Mouse (Mus musculus): ENCODE measurements around the gene Zfp622. TPM values are rescaled to one million over a fixed set of nuclear protein-coding genes. Genes with fewer than 3 reads are reported as not detected.
A peak's percentile ranks its signal among the peaks of the same experiment; 100 is the strongest.
"Not testable (repeated sequence)": the region's sequence is repeated elsewhere in the genome, so short reads cannot be mapped to it uniquely, and the experiment has no call there.

Gene Zfp622
- polyA plus RNA-seq, 1 experiment from 2014 or later: 32.4 TPM

GRCm38 (mm10) chr15:25974352-25974751 lies 9.8 kb upstream of the Zfp622 start:
- H3K4me1 ChIP-seq: no peaks in the 10 kb centered on the region
- no peaks in the 10 kb centered on the region for H3K27me3 ChIP-seq
- no peak overlapping the region for H3K4me2 ChIP-seq
- H3K36me3 ChIP-seq: no peaks in the 10 kb centered on the region
- no peaks in the 10 kb centered on the region for H3K9me3 ChIP-seq
- no peak overlapping the region for H3K4me3 ChIP-seq
- H3K9ac ChIP-seq: no peak overlapping the region
- no peak for ATAC-seq (ENCODE audit: insufficient number of reproducible peaks, low FRiP score, low TSS enrichment, low read depth)
- H3K27ac ChIP-seq: no peak overlapping the region
- 93% methylated on average over 4 of the region's 4 CpGs for WGBS

DNA sequence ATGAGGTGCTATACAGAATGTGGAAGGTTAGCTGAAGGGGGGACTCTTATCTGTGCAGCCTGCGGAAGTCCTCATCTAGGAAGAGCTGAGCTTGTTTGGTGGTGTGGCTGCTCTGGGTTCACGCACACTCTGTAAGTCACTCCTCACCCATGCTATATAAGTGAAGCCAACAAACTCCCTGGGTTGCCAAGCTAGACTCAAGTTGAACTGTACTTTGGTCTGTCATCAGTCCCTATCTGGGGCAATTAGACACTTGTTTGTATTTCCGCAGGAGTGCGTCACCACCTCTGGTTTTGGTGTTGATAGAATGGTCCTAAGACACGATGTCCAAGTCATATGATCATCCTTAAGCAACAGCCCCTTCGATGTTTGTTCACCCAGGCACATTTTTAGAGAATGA lies 8.4 kb upstream of the Zfp622 start:
- Histone ChIP-seq H3K36me3 (no peaks in the 10 kb centered on the region), H3K4me2 (no peak overlapping the region), H3K9me3 (no peaks in the 10 kb centered on the region), H3K4me3 (no peak overlapping the region), H3K27me3 (no peaks in the 10 kb centered on the region), H3K4me1 (no peaks in the 10 kb centered on the region), H3K9ac (no peak overlapping the region), H3K27ac (no peak overlapping the region)
- WGBS: 93% methylated on average over 6 of the region's 6 CpGs
- no peak for ATAC-seq (ENCODE audit: insufficient number of reproducible peaks, low FRiP score, low TSS enrichment, low read depth)

- peak overlapping the region; percentile 99 for H3K4me3 ChIP-seq
- H3K9ac ChIP-seq: peak overlapping the region; percentile 97
- 17% methylated on average over 6 of the region's 6 CpGs for WGBS
These were observed 552 bp upstream of the Zfp622 start for GRCm38 (mm10) chr15:25983614-25984013.

GRCm38 (mm10) chr15:25984734-25985492 lies 747 bp downstream of the Zfp622 start:
- peak overlapping the region; percentile 97 for H3K9ac ChIP-seq
- H3K27ac ChIP-seq: peak overlapping the region; percentile 95
- H3K4me1 ChIP-seq: peaks cover 15% of the 10 kb centered on the region; the same call in 1 of the 2 replicates
- H3K27me3 ChIP-seq: no peaks in the 10 kb centered on the region
- peak overlapping the region; percentile 99 for H3K4me3 ChIP-seq
- peaks cover 18% of the 10 kb centered on the region for H3K36me3 ChIP-seq
- peak overlapping the region; percentile 74 for H3K4me2 ChIP-seq
- ATAC-seq (ENCODE audit: insufficient number of reproducible peaks, low FRiP score, low TSS enrichment, low read depth): no peak
- under 1% methylated on average over 71 of the region's 71 CpGs for WGBS
- H3K9me3 ChIP-seq: no peaks in the 10 kb centered on the region

More at GRCm38 (mm10) chr15:25983614-25984013, 552 bp upstream of the Zfp622 start:
- H3K36me3 ChIP-seq: peaks cover 14% of the 10 kb centered on the region
- H3K27me3 ChIP-seq, H3K9me3 ChIP-seq: not testable (repeated sequence)
- peak overlapping the region; percentile 95 for H3K27ac ChIP-seq
- ATAC-seq (ENCODE audit: insufficient number of reproducible peaks, low FRiP score, low TSS enrichment, low read depth): 0 out of 2 replicates have a peak, but pooled peaks have one; percentile 4
- H3K4me2 ChIP-seq: peak overlapping the region; percentile 74
- H3K4me1 ChIP-seq: peaks cover 15% of the 10 kb centered on the region; the same call in 1 of the 2 replicates

GRCm38 (mm10) chr15:25992992-25993727 lies 9.0 kb downstream of the Zfp622 start:
- 0 out of 2 replicates have a peak, but pooled peaks cover 3% of the 10 kb centered on the region for H3K4me1 ChIP-seq
- no peak overlapping the region for H3K4me3 ChIP-seq
- no peak overlapping the region for H3K4me2 ChIP-seq
- H3K27me3 ChIP-seq: no peaks in the 10 kb centered on the region
- H3K36me3 ChIP-seq: peaks cover 56% of the 10 kb centered on the region
- ATAC-seq (ENCODE audit: insufficient number of reproducible peaks, low FRiP score, low TSS enrichment, low read depth): no peak
- 60% methylated on average over 8 of the region's 8 CpGs for WGBS
- H3K9me3 ChIP-seq: no peaks in the 10 kb centered on the region
- no peak overlapping the region for H3K27ac ChIP-seq
- no peak overlapping the region for H3K9ac ChIP-seq

GRCm38 (mm10) chr15:25995521-25995920 lies 11.4 kb downstream of the Zfp622 start:
- no peak for ATAC-seq (ENCODE audit: insufficient number of reproducible peaks, low FRiP score, low TSS enrichment, low read depth)
- peaks cover 48% of the 10 kb centered on the region for H3K36me3 ChIP-seq

DNA sequence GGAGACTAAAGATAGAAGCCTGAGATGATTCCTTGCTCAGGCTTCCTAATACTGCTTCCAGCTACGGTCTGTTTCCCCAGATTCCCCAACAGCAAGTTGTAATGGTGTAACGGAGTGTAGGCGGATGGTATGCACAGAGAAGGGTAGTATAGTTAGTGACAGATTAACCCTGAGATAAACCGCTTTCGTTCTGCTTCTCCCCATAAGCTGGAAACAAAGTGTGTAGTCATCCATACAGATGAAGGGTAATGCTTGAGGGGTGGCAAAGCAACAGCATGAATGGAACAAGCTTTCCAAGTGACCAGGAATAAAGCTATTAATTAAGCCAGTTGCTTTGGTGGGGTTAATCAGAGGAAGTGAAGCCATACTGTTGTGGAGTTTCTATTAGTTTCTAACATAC lies 15.4 kb downstream of the Zfp622 start:
- WGBS: 81% methylated on average over 5 of the region's 5 CpGs
- H3K36me3 ChIP-seq: peaks cover 18% of the 10 kb centered on the region

More at GRCm38 (mm10) chr15:25995521-25995920, 11.4 kb downstream of the Zfp622 start:
- no peaks in the 10 kb centered on the region for H3K27me3 ChIP-seq
- no peak overlapping the region for H3K4me2 ChIP-seq
- H3K9me3 ChIP-seq: no peaks in the 10 kb centered on the region
- no peak overlapping the region for H3K27ac ChIP-seq
- H3K4me1 ChIP-seq: 0 out of 2 replicates have a peak, but pooled peaks cover under 1% of the 10 kb centered on the region
- WGBS: 38% methylated on average over 2 of the region's 2 CpGs
- no peak overlapping the region for H3K9ac ChIP-seq
- no peak overlapping the region for H3K4me3 ChIP-seq

GRCm38 (mm10) chr15:26008621-26009020 lies 24.5 kb downstream of the Zfp622 start:
- H3K9me3 ChIP-seq: no peaks in the 10 kb centered on the region
- no peak overlapping the region for H3K9ac ChIP-seq
- H3K36me3 ChIP-seq: no peaks in the 10 kb centered on the region
- no peak for ATAC-seq (ENCODE audit: insufficient number of reproducible peaks, low FRiP score, low TSS enrichment, low read depth)
- no peak overlapping the region for H3K4me3 ChIP-seq
- WGBS: 74% methylated on average over 3 of the region's 3 CpGs
- no peaks in the 10 kb centered on the region for H3K4me1 ChIP-seq
- H3K27ac ChIP-seq: no peak overlapping the region
- H3K27me3 ChIP-seq: no peaks in the 10 kb centered on the region
- no peak overlapping the region for H3K4me2 ChIP-seq

More for the DNA sequence above, 15.4 kb downstream of the Zfp622 start:
- H3K9ac ChIP-seq; ATAC-seq (ENCODE audit: insufficient number of reproducible peaks, low FRiP score, low TSS enrichment, low read depth); H3K27ac ChIP-seq; H3K9me3 ChIP-seq; H3K4me1 ChIP-seq; H3K4me2 ChIP-seq; H3K4me3 ChIP-seq; H3K27me3 ChIP-seq: not testable (repeated sequence)

- Histone ChIP-seq H3K4me1 (no peaks in the 10 kb centered on the region), H3K27ac (no peak overlapping the region), H3K4me2 (no peak overlapping the region), H3K9me3 (no peaks in the 10 kb centered on the region), H3K4me3 (no peak overlapping the region), H3K36me3 (no peaks in the 10 kb centered on the region), H3K27me3 (no peaks in the 10 kb centered on the region), H3K9ac (no peak overlapping the region)
- 56% methylated on average over 4 of the region's 4 CpGs for WGBS
- ATAC-seq (ENCODE audit: insufficient number of reproducible peaks, low FRiP score, low TSS enrichment, low read depth): no peak
These were observed 28.7 kb downstream of the Zfp622 start for GRCm38 (mm10) chr15:26012891-26013290.

DNA sequence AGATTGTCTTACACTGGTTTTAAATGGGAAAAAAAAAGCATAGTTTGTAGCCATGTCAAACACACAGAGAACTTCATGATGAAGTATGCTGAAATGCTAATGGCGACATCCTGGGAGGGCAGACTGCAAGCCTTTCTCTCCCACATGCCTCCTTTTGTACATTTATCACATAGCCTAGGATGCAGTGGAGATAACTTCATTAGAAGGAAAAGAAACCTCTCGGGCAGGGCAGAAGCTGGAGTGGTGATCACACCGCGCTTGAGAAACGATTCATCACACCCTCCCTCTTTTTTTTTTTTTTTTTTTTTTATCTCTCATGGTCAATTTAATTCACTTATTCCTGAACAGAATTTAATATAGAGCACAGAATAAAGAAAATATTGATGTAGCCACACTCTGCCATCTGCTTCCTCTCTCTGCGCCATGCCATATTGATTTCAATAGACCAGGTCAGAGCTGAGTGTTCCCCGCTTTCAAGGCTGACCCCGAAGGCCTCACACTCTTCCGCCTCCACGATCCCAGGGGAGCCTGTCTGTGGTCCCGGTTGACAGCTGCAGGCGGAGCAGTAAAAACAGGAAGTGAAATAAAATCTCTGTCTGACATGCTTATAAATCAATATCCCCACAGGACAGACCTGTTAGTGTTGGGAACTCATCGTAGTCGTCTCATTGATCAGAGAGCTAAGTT lies 32.0 kb downstream of the Zfp622 start:
- no peak overlapping the region for H3K4me3 ChIP-seq
- no peak overlapping the region for H3K27ac ChIP-seq
- no peaks in the 10 kb centered on the region for H3K9me3 ChIP-seq
- 37% methylated on average over 14 of the region's 14 CpGs for WGBS
- no peaks in the 10 kb centered on the region for H3K36me3 ChIP-seq
- no peak overlapping the region for H3K9ac ChIP-seq
- no peak overlapping the region for H3K4me2 ChIP-seq
- ATAC-seq (ENCODE audit: insufficient number of reproducible peaks, low FRiP score, low TSS enrichment, low read depth): no peak
- no peaks in the 10 kb centered on the region for H3K27me3 ChIP-seq
- H3K4me1 ChIP-seq: no peaks in the 10 kb centered on the region

GRCm38 (mm10) chr15:26021721-26022120 lies 37.6 kb downstream of the Zfp622 start:
- Histone ChIP-seq H3K27ac (no peak overlapping the region), H3K4me1 (no peaks in the 10 kb centered on the region), H3K27me3 (no peaks in the 10 kb centered on the region), H3K4me3 (no peak overlapping the region), H3K4me2 (no peak overlapping the region), H3K9me3 (no peaks in the 10 kb centered on the region), H3K36me3 (no peaks in the 10 kb centered on the region), H3K9ac (no peak overlapping the region)
- ATAC-seq (ENCODE audit: insufficient number of reproducible peaks, low FRiP score, low TSS enrichment, low read depth): no peak
- 41% methylated on average over 8 of the region's 8 CpGs for WGBS
